Mouse (Mus musculus) telencephalon, adult 2 months (tissue): Measurements from ENCODE around the gene Map3k21.

ENCODE experiments used
- DNase-seq: peaks from one replicate; pipeline ENCODE4 v3.0.0-alpha.2; 2011; ENCODE audit warnings: low read depth, low spot score

Gene Map3k21

DNA sequence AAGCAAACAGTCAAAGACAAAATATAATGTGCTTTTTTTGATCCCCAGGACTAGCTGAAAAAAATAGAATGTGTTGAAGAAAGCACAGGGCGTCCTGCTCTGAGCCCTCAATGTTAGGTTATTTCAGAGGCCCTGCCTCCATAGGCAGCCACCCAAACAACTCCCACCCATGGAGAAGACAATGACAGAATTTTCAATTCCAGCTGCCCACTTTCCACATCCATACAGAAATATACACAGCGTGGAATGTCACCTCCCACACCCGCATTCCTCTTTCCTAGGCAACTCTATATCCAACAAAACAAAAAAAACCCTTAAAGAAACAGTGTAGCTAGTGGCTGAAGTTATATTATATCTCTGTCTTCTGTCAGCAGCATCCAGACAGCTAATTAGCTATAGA, 61.1 kb downstream of the Map3k21 start:
- DNase-seq, result peak; percentile 94

DNA sequence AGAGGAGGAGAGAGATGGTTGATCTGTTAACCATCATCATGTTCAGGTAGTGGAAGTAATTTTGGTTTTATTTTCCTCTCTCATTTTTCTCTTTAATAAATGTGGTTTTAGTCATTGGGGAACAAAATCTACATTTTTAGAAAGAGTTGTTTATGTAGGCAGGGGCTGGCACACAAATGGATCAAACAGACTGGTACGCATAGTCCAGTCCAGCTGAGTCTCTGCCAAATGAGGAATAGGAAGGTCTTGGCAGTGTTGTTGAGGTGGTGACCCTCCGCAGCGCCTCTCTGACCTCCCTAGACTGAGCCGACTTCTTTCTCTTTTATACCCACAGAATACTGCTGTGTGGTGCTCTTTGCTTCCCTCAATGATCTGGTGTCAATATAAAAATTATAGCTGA, 65.7 kb downstream of the Map3k21 start:
- no peak for DNase-seq

DNA sequence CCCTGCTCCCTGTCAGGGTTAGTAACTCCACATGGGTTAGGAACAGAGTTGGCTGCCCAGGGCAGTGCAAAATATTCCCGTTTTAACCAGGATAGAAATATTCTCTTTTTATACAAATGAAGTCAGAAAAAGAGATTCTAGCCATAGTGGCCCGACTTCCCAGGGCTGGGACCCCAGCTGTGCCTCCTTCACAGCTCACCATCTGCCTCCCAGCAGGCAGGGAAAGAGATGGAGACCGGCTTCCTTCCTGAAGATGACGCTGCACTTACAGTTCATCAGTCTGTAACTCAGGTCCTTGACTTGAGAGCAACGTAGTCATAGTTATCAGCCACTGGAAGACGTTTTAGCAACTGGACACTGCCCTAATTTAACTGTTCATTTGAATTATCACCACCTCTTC, 70.6 kb downstream of the Map3k21 start:
- no peak for DNase-seq

DNA sequence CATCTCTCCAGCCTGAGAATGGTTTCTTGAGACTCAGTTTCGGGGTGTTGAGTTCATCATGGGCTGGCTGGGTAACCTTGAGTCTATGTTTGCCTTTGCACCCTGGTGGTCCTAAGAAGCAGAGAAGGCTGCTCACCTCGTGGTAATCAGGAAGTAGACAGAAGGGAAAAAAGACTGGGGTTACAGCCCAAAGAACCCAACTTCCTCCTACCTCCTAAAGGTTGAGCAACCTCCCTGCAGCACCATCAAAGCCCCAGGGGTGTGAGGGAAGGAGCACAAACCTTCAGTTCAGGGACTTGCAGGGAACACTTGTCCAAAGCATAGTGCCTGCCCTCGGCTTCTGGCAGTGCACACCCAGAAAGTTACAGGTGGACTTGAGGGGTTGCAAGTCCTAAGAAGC, 73.3 kb downstream of the Map3k21 start:
- no peak for DNase-seq

DNA sequence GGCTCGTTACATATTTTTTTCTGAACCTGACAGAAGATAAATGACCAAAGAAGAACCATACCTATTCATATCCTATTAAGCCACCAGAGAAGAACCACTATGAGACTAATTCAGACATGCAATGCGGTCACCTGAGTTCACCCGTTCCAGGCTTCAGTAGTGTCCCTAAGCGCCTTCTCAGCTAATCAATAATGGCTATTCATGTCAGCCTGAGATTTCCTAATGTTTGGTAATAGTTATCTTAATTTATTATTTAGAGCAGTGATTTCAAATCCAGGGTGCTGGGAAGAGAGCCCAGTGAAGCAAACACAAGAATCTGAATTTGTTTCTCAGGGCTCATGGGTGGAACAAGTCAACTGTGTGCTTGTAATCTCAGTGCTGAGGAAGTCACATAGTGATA, 73.9 kb downstream of the Map3k21 start:
- DNase-seq, result no peak

DNA sequence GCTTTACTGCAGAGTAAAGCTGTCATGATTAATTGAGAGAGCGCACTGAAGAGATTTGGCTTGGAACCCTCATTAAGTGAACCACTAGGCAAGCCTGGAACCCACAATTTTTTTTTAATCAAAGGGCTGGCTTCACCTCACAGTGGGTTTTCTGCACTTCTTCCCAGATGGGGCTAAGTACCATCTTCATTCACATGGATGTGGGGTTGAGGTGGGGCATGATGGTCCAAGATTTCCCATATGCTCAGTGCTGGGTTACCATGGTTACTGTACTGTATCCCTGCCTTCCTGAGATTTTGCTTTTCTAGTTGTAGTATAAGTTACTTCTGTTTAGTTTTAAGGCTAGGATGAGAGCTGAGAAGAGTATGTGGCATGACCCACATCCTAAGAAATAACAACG, 75.1 kb downstream of the Map3k21 start:
- no peak for DNase-seq

DNA sequence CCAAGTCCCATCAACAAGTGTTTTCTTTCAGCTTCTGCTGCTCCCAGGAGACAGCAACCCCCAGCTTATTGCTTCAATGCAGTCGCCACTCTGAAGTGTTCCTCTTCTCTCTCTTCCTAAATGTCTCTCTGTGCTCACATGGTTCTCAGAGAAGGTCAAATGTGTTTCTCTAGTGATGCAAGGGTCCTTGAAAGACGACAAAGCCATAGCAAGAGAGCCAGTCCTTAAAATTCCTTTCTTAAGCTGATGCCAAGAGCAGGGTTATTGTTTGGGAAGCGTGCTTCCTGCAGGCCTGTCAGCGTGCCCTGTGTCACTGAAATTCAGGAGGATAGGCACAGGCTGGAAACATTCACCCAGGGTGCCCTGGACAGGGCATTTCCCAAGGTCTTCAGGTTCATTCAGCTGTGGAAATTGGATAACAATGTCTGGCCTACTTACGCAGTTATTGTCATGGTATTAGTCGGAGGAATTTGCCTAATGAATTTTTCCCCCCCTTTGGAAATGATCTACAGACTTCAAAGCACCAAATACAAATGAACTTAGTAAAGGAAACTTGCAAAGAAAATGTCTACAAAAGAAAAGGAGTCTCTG, 76.8 kb downstream of the Map3k21 start:
- DNase-seq, result no peak

DNA sequence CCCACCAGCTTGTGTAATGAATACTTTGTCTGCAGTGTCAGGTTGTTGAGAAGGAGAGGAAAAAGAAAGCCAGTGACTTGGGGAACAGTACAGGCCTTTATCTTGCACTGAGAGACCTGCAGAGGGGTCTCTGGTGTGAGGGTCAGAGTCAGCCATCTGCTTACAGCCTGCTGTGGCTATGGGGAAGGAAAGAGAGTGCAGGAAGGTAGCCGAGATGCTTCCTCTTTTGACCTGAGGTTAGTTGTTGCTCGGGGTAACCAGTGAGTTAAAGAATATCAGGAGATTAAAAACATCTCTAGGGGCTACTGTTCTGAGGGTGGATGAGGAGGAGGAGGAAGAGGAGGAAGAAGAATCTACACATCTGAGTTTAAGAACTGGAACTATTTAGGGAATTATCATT, 77.7 kb downstream of the Map3k21 start:
- no peak for DNase-seq

DNA sequence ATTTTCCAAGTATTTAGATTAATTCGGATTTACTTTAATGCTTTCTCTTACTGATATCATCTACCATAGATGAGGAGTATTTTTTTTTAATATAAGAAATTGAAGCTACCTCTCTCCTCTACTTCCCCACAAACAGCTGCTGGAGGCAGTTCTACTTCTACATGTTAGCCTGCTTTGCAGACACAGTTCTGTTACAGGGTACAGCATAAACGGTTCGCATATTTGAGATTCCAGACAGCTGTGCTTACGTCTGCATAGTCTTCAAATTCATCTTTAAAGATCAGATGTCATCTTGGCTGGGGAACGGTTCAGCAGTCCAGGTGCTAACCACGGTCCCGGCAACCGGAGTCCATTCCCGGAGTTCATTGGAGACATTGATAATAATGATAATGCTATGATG, 83.4 kb downstream of the Map3k21 start:
- no peak for DNase-seq

DNA sequence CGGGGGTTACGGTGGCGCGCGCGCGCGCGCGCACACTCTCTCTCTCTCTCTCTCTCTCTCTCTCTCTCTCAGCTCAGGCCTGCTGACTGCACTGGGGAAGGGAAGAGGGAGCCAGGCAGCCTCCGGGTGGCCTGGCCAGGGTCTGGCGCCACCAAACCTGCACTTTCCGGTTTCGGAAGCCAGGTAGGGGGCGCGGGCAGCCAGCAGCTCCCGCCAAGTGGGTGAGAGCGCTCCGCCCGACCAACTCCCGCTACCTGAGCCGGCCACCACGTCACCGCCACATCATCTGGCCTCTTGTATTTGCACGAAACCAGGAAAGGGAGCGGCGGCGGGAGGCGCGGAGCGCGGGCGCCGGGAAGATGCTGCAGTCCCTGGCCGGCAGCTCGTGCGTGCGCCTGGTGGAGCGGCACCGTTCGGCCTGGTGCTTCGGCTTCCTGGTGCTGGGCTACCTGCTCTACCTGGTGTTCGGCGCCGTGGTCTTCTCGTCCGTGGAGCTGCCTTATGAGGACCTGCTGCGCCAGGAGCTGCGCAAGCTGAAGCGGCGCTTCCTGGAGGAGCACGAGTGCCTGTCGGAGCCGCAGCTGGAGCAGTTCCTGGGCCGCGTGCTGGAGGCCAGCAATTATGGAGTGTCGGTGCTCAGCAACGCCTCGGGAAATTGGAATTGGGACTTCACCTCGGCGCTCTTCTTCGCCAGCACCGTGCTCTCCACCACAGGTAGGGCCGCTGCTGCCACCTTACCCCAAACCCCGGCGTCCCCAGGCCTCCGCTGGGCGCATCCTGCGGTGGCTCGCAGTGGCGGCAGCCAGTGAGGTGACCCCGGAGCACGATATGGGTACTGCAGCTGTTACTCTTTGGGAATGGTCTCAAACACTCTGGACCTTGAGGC, 85.1 kb downstream of the Map3k21 start, which contains the start of gene Kcnk1:
TSS of gene Kcnk1 (plus strand) at position 70 of the 886 bp plus-strand sequence.
- DNase-seq, result no peak

DNA sequence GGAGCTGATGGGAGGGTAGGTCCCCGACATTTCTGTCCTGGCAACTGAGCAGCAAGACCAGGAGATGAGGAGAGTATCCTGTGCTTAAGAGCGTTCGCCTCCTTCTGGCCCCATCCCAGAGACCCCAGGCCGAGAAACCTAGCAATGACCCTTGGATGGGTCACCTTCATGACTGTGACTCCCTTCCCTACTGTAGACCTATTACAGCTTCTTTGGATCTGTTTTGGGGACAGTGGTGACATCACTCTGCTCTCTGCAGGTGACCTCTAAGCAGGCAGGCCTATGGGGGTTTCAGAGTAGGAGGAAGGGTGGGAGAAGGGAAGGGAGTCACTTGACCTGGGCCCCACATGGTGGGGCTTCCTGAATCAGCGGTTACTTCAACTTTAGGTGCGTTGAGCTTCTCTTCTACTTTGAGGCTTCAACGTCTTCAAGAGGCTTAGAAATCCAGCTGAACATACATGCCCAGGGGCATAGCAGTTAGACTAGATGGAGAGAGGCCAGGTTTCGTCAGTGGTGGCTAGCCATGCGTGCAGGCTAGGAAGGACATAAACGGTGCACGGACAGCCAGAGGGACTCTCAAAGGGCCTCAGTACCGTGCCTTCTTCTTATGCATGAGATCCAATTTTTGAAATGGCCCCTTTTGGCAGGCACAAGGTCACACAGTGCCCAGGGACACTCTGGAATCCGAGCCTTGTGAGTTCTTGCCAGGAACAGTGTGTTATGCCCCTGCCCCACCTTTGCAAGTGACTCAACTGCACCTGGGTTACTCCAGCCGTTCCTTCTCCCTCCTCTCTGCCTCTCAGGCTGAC, 86.0 kb downstream of the Map3k21 start:
- DNase-seq, result no peak

DNA sequence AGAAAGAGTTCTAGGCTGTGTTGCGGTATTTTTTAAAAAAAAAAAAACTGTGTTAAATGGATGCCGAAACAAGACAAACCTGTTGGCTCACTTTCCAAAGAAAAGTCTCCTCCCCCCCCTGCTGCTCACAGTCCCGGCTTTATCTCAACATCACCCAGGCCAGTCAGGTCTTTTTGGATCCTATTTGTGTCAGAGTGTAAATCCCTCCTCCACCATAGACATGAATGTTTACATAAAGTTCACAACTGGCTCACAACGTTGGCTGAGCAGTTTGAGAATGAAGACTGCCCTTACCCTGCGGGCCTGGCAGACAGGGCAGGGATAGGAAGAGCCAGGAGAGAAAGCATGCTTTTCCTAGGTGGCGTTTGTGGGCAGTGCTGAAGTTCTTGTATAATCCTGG, 86.7 kb downstream of the Map3k21 start:
- no peak for DNase-seq
